Mouse (Mus musculus) liver, postnatal 0 days (tissue): Measurements from ENCODE around the gene Prickle2. TPM values are rescaled to one million over a fixed set of nuclear protein-coding genes. Genes with fewer than 3 reads are reported as not detected.

Source experiments
- ATAC-seq: fragments of 200-750 bp; cut with Nextera tagmentation; 2 replicates; pipeline ENCODE4 v1.8.0; 2017; ENCODE audit warnings: mild to moderate bottlenecking, moderate library complexity
- DNase-seq: peaks from one replicate; pipeline ENCODE4 v3.0.0-alpha.2; 2016
- H3K27ac ChIP-seq: fragments of 300-500 bp; sonication (generic); 2 replicates; pipeline ENCODE4 v1.5.1; 2014; ENCODE audit warnings: antibody characterized with exemption, moderate library complexity, mild to moderate bottlenecking, low read depth
- H3K27me3 ChIP-seq: fragments of 300-500 bp; sonication (generic); 2 replicates; pipeline ENCODE4 v1.6.1; 2014; ENCODE audit warnings: low read length, control low read depth, mixed read lengths; ENCODE audit not compliant: insufficient read depth
- H3K36me3 ChIP-seq: fragments of 300-500 bp; sonication (generic); replicated peaks from 2 replicates; pipeline ENCODE4 v1.6.1; 2014; ENCODE audit warnings: mild to moderate bottlenecking, control low read depth, low read length, moderate library complexity, mixed read lengths; ENCODE audit not compliant: insufficient read depth
- H3K4me1 ChIP-seq: fragments of 300-500 bp; sonication (generic); 2 replicates; pipeline ENCODE4 v1.6.1; 2014; ENCODE audit warnings: antibody characterized with exemption, mild to moderate bottlenecking, control low read depth; ENCODE audit not compliant: insufficient read depth
- H3K4me2 ChIP-seq: fragments of 300-500 bp; sonication (generic); 2 replicates; pipeline ENCODE4 v1.6.1; 2014; ENCODE audit warnings: low read depth, mild to moderate bottlenecking, low read length, moderate library complexity, mixed read lengths
- H3K4me3 ChIP-seq: fragments of 300-500 bp; sonication (generic); 2 replicates; pipeline ENCODE4 v1.5.1; 2014; ENCODE audit warnings: low read depth, low read length
- H3K9ac ChIP-seq: fragments of 300-500 bp; sonication (generic); replicated peaks from 2 replicates; pipeline ENCODE4 v1.6.1; 2014; ENCODE audit warnings: mild to moderate bottlenecking, moderate library complexity
- H3K9me3 ChIP-seq: fragments of 300-500 bp; sonication (generic); 2 replicates; pipeline ENCODE4 v1.6.1; 2016; ENCODE audit warnings: mild to moderate bottlenecking, control low read depth, low read length, mixed read lengths
- CTCF ChIP-seq: sonication (generic); IDR thresholded peaks from 2 replicates; pipeline ENCODE4 v1.5.1; 2016; ENCODE audit warnings: antibody characterized with exemption, low read depth
- EP300 ChIP-seq: IDR thresholded peaks from 2 replicates; pipeline ENCODE4 v1.6.1; 2016; ENCODE audit warnings: antibody characterized with exemption, low read depth, mild to moderate bottlenecking
- WGBS: fragments of 180-500 bp; shearing (Covaris S2); extraction: QIAGEN DNeasy Blood & Tissue Kit; methylation state at CpG from one replicate; pipeline ENCODE4 v1.1.7; 2014; ENCODE audit not compliant: insufficient replicate concordance; 5-methylcytosine and 5-hydroxymethylcytosine counted together
- polyA plus RNA-seq: library from polyadenylated mRNA; unstranded; fragments of >200 nt; fragmentation: Nextera tagmentation; extraction: Ambion mirVana; gene quantifications from 2 replicates; pipeline ENCODE4 v1.2.1, GENCODE M21; 2015

Gene Prickle2
- polyA plus RNA-seq, 1 experiment from 2014 or later, result 0.28 TPM

GRCm38 (mm10) chr6:92553086-92553485 lies 152.9 kb downstream of the Prickle2 start:
- DNase-seq (no peak), ATAC-seq (no peak)
- no peak overlapping the region for H3K9ac ChIP-seq
- no peaks in the 10 kb centered on the region for H3K27me3 ChIP-seq
- 55% methylated on average over 4 of the region's 4 CpGs for WGBS
- TF ChIP-seq CTCF (no peak), EP300 (no peak)
- H3K36me3 ChIP-seq, result no peaks in the 10 kb centered on the region
- no peak overlapping the region for H3K27ac ChIP-seq
- no peaks in the 10 kb centered on the region for H3K9me3 ChIP-seq
- no peak overlapping the region for H3K4me3 ChIP-seq
- no peak overlapping the region for H3K4me2 ChIP-seq
- H3K4me1 ChIP-seq, result no peaks in the 10 kb centered on the region

GRCm38 (mm10) chr6:92549246-92549645 lies 156.7 kb downstream of the Prickle2 start:
- Histone ChIP-seq H3K27me3 (no peaks in the 10 kb centered on the region), H3K9ac (no peak overlapping the region), H3K9me3 (no peaks in the 10 kb centered on the region), H3K27ac (no peak overlapping the region), H3K4me1 (no peaks in the 10 kb centered on the region), H3K36me3 (no peaks in the 10 kb centered on the region), H3K4me2 (no peak overlapping the region), H3K4me3 (no peak overlapping the region)
- ATAC-seq (no peak), DNase-seq (no peak)
- no peak for TF ChIP-seq CTCF
- no peak for TF ChIP-seq EP300
- 72% methylated on average over 8 of the region's 8 CpGs for WGBS

GRCm38 (mm10) chr6:92545204-92545603 lies 160.8 kb downstream of the Prickle2 start:
- Histone ChIP-seq H3K36me3 (no peaks in the 10 kb centered on the region), H3K4me2 (no peak overlapping the region), H3K9me3 (no peaks in the 10 kb centered on the region), H3K27me3 (no peaks in the 10 kb centered on the region), H3K9ac (no peak overlapping the region), H3K4me1 (no peaks in the 10 kb centered on the region), H3K4me3 (no peak overlapping the region), H3K27ac (no peak overlapping the region)
- TF ChIP-seq CTCF, result no peak
- no peak for TF ChIP-seq EP300
- WGBS, result 73% methylated on average over 2 of the region's 2 CpGs
- ATAC-seq (no peak), DNase-seq (no peak)

- no peak overlapping the region for H3K27ac ChIP-seq
- H3K4me2 ChIP-seq, result no peak overlapping the region
- no peaks in the 10 kb centered on the region for H3K9me3 ChIP-seq
- no peak overlapping the region for H3K9ac ChIP-seq
- no peaks in the 10 kb centered on the region for H3K36me3 ChIP-seq
- no peak overlapping the region for H3K4me3 ChIP-seq
- ATAC-seq (no peak), DNase-seq (no peak)
- WGBS, result 66% methylated on average over 4 of the region's 4 CpGs
- no peaks in the 10 kb centered on the region for H3K27me3 ChIP-seq
- TF ChIP-seq EP300 (no peak), CTCF (no peak)
- H3K4me1 ChIP-seq, result no peaks in the 10 kb centered on the region
These were observed 162.1 kb downstream of the Prickle2 start for GRCm38 (mm10) chr6:92543825-92544224.

- Histone ChIP-seq H3K9me3 (no peaks in the 10 kb centered on the region), H3K27me3 (no peaks in the 10 kb centered on the region), H3K36me3 (no peaks in the 10 kb centered on the region), H3K4me2 (no peak overlapping the region), H3K4me1 (no peaks in the 10 kb centered on the region), H3K27ac (no peak overlapping the region), H3K4me3 (no peak overlapping the region), H3K9ac (no peak overlapping the region)
- WGBS, result 66% methylated on average over 5 of the region's 5 CpGs
- DNase-seq, result no peak
- no peak for ATAC-seq
- TF ChIP-seq EP300, result no peak
These were observed 163.4 kb downstream of the Prickle2 start for GRCm38 (mm10) chr6:92542402-92543101.

GRCm38 (mm10) chr6:92534226-92535031 lies 171.5 kb downstream of the Prickle2 start:
- TF ChIP-seq CTCF (no peak), EP300 (no peak)
- ATAC-seq (no peak), DNase-seq (no peak)
- Histone ChIP-seq H3K4me2 (peak overlapping the region; percentile 35; the same call in 1 of the 2 replicates), H3K9me3 (no peaks in the 10 kb centered on the region), H3K4me3 (peak overlapping the region; percentile 22), H3K27me3 (no peaks in the 10 kb centered on the region), H3K9ac (no peak overlapping the region), H3K27ac (no peak overlapping the region), H3K36me3 (no peaks in the 10 kb centered on the region), H3K4me1 (no peaks in the 10 kb centered on the region)
- WGBS, result 13% methylated on average over 11 of the region's 11 CpGs
